Mouse (Mus musculus): ENCODE data around the gene Mtg1. TPM values are rescaled to one million over a fixed set of nuclear protein-coding genes. Genes with fewer than 3 reads are reported as not detected.

The Mtg1 gene
- total RNA-seq (2021), result 10 to 100 TPM; 24.9 to 30.2 TPM

DNA sequence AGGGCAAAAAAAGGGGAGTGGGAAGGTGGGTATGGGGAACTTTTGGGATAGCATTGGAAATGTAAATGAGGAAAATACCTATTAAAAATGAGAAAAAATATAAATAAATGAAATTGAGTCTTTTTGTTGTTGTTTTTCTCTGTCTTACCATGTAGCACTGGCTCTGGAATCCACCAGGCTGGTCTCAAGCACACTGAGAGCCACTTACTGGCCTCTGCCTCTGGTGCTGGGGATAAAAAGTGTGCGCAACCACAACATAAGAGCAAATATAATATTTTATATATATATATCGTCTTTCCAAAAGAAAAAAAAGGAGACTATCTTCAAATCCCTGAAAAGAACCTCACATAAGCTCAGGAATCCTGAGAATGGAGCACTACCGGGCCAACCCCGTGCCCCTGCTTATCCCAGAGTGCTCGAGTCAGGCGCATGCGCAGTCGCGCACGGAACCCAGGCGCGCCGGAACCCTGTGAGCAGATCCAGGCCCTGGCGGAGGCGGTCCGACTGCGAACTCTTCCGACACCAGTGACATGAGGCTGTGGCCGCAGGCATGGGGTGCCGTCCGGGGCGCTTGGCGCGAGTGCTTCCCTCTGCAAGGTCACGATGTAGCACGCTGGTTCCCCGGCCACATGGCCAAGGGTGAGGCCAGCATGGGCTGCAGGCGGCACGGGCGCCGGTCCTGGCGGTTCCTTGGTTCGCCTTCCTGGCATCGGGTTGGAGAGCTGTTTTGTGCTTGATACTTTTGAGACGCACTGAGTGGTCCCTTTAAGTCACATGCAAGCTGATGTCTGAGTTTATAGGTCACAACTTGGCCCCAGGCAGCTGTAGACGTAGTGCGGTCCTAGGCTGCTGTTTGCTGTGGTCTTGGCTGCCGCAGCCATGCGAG is at the start of gene Mtg1:
Gene Mtg1 (plus strand): TSS at position 430 of the 886 bp plus-strand sequence.
- peak; percentile 98 to 99 for DNase-seq (ENCODE audit: extremely low spot score in 1 of 2, low spot score in 1 of 2)

DNA sequence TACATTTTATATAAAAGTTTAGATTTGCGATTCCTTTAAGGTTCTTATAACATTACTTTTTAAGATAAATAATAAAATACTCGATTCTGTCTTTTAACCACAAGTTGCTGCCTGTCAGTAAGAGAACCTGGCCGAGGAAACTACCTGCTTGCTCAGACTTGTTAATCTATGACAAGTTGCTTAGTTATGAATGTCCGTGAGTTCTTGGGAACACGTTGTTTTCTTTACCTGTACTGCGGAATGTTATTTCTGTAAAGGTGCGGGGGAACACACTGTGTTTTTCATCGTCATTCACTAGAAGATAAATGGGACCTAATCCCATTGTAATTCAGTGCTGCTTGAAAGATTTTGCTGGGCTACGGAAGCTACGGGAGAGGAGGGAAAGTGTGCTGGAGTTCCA is 46.8 kb upstream of the Mtg1 start:
- DNase-seq (ENCODE audit: extremely low spot score in 1 of 2, low spot score in 1 of 2), result no peak

DNA sequence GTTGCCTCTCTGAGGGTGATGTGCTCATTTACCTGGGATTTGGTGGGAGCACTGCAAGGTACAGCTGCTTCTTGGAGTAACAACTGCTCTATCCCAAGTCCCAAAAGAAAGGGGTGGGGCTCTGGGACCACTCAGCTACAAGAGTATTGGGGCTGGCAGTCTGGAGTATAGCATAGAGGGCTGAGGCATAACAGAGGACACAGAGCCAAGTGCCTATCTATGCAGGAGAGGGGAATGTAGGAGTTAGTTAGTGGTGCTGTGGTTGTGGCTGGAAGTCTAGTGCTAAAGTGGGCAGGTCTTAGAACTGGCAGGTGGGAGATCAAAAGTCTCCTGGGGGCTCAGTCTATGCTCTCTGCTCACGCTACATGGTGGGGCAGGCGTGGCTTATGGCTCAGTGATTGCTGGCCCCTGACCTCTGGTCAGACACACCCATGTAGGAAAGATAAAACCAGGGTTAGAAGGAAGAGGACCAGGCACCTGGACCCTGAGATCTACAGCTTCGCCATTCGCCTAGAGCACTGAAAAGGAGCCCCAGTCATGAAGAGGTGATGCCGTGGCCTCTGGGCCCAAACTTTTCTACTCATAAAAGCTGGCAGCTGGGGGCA is 44.3 kb upstream of the Mtg1 start, which contains the start of gene Prap1:
Gene Prap1 (plus strand): TSS at position 472 of the 605 bp plus-strand sequence.
- DNase-seq (ENCODE audit: extremely low spot score in 1 of 2, low spot score in 1 of 2), result no peak

DNA sequence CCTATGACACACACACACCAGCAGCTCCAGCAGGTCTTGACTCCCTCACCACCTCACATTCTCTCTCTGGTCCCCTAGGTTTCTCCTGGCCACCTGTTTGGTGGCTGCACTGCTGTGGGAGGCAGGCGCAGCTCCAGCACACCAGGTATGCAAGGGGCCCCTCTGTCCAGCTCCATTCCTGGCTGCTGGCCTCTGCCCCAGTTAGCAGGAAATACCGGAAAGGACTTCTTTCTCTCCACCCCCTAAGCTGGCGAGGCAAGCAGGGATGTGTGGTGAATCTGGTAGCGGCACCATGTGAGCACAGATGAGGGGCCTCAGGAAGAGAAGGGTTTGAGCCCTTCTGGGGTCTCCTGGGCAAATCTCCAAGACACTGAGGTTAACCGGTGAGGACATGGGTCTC is 42.4 kb upstream of the Mtg1 start:
- no peak for DNase-seq (ENCODE audit: extremely low spot score in 1 of 2, low spot score in 1 of 2)

DNA sequence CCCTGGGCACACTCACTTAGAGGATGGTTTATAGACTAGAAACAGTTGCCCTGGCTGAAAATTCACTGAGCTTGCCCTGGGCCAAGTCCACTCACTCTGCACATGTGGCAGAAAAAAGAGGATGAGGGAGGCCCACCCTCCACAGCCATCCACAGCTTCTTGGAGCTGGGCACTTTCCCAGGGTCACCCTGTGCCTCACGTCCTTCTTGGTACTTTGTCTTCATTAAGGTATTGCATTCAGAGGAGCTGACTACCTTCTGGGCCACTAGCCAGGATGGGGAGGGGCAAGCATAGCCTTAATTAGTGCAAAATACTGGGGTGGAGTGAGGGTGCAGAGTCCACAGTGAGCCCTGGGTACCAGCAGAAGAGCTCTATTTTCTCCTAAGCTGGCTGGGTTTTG is 41.8 kb upstream of the Mtg1 start:
- no peak for DNase-seq (ENCODE audit: extremely low spot score in 1 of 2, low spot score in 1 of 2)

DNA sequence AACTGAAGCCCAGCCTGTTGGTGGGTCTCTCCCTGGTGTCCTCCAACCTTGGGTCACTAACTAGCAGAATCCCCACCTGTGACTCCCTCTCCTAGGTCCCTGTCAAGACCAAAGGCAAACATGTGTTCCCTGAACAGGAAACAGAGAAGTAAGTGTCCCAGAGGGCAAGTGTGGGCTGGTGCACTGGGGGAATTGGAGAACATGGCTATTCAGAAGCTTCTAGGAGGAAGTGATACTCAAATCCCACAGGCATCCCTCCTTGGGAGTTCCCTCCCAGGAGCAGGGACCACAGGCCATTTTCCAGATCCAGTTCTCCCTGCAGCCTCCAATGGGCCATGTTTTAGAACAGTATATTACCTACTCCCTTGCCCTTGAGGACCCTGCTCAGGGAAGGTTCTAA is 41.3 kb upstream of the Mtg1 start:
- DNase-seq (ENCODE audit: extremely low spot score in 1 of 2, low spot score in 1 of 2), result no peak

DNA sequence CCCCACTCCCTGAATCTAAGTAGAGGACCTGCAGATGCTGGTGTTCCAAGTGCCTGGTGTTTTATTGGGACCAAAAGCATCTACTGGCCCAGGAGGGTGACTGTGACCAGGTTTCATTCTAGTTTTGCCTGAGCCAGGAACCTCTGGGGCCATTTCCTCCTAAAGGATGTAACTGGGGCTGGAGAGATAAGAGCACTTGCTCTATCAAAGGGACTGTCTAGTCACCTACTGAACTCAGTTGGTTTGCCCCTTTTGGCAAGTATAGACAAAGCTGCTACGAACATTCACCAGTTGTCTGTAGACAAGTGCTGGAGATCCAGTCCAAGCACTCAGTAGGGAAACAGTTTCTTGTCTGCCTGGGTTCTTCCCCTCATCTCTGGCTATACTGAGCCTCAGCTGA is 38.9 kb upstream of the Mtg1 start:
- no peak for DNase-seq (ENCODE audit: extremely low spot score in 1 of 2, low spot score in 1 of 2)

DNA sequence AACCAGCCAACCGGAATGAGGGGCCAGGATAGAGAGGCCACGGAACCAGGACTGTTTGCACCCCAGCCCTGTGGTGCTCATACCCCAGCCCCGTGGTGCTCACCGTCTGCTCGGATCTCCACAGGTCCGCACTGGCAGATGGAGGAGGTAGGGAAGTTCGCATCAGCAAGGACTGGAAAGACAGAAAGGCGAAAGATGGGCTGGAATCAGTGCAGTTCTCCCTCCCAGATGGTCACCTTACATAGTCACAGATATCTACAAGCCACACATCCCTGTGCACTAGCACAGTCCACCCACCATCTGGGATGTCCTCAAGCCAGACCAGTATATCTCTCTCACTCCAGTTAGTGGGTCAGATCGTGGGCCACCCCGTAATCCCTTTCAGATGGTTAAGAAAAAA is 35.9 kb upstream of the Mtg1 start:
- DNase-seq (ENCODE audit: extremely low spot score in 1 of 2, low spot score in 1 of 2), result no peak

DNA sequence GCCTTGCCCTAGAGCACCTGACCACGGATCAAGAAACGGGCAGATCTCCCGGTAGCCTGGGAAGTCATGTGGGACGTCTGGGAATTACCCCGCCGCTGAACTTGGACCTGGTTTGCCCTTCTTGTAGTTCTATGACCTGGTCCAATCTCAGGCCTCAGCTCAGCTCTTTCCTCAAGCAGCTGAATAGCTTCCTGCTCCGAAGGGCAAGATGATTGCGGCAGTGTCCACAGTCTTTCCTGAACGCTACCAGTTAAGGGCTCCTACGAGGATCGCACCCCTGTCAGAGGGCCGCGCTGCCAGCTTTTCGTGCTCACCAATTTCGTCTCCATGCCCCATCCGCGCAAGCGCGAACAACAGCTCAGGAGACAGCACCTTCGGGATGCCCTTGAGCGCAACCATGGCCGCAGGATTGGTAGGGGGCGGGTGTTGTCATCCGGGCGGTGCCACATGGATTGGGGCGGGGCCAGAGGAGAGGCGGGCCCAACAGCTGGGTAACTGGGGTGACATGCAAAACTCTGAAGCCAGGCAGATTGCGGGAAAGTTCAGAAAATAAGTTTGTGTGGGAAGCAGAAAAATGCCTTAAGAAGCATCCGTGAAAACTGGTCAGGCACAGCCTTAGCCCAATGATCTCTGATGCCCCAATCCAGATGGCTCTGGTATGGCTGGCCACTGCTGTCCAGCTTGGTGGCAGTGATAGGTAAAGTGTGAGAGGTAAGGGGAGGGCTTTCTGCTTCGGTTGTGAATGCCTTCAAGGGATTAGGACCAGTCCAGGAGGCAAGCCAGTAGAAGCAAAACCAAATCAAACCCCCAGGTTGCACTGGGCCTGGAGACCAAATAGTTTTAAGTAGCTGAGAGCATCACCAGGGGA is 35.1 kb upstream of the Mtg1 start, which contains the start of gene Fuom:
Gene Fuom (minus strand): TSS at position 449 of the 868 bp plus-strand sequence.
- peak; percentile 71 to 72 for DNase-seq (ENCODE audit: extremely low spot score in 1 of 2, low spot score in 1 of 2)

DNA sequence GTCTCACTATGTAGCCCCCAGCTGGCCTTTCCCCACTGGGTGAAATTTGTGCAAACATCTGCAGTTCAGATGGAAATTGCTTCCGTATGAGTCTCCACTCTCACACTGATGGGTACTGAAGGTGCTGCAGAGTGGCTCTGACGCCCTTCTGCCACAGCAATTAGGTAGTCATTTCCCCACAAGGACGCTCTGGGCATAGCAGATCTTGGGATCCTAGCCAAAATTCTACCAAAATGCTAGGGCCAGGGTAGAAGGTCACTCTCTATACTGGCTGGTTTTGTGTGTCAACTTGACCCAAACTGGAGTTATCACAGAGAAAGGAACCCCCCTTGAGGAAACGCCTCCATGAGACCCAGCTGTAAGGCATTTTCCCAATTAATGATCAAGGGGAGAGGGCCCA is 33.4 kb upstream of the Mtg1 start:
- no peak for DNase-seq (ENCODE audit: extremely low spot score in 1 of 2, low spot score in 1 of 2)

DNA sequence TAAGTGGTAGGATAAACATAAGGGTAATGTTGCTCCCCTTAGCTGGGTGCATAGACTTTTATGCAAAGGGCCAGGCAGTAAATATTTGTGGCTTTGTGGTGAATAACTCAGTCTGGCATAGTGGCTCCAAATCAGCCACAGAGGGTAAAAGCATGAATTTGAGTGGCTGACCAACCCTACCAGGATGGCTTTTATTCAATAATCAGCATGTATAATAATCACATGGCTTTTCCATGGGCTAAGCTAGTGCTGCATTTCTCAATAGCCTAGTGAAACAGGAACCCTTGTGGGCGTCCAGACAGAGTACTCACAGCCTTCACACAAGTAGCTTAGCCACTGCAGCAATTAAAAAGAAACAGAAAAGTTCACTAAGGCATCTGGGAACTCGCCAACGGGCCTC is 25.4 kb upstream of the Mtg1 start:
- DNase-seq (ENCODE audit: extremely low spot score in 1 of 2, low spot score in 1 of 2), result no peak

DNA sequence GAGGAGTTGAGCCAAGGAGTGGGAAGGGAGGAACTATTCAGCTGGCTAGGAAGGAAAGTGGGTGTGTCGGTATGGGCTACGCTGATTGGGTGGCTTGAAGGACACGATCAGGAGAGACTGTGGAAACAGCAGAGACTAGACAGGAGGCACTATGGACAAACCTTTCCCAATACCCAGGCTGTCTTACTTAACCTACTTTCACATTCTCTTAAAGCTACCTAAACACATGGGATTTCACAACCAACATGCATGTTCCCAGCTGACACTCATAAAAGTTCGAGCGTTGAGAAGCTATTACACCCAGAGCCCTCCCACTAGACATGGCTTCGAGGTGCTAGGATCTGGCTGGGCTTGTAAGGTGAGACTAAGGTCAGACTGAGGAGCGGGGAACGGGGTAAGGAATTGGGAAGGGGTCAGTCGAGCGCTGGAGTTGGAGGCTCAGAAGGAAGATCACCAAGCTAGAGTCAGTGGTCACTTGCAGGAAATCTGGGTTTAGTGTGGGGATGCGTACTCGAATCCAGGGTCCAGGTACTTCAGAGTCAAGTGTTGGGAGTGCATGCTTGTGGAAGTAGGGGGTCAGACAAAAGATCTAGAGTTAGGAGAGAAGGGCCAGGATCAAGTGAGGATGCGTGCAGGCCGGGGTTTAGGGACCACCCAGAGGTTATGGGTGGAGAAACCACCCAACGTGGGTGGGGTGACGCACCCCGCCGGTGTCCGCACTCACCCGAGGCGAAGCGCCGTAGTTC is 21.6 kb upstream of the Mtg1 start, which contains the start of gene Paox:
Gene Paox (plus strand): TSS at position 217 of the 746 bp plus-strand sequence.
- DNase-seq (ENCODE audit: extremely low spot score in 1 of 2, low spot score in 1 of 2), result peak in 1 of 2 experiments; percentile 26

DNA sequence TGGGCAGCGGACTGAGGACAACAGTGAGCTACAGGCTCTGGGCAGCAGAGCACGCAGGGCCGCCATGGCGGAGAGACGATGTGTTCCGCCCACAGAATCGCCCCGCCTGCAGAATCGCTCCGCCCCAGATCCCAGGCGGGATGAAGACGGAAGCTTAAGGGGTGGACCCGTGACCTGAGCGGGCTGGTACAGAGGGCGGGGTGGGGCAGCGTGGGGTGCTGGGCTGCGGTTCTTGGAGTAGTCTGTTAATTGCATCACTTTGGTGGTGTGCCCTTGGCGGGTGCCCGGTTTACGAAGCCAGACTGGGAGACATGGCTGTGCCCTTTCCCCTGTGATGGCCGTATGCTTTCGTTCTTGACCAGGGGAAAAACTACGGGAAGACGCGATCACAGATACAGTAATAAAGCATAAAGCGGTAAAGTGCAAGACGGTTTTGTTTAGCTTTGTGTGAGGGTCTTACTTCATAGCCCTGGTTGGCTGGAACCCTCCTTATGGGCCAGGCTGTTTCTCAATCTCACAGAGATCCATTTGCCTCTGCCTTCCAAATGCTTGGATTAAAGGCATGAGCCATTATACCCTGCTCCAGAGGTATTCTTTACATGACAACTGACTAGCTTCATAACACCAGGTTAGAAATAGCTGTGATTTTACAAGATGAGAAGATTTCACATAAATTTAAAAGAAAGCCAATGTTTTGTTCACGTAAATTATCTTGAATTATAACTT is 20.9 kb upstream of the Mtg1 start, which contains the start of gene Echs1:
Gene Echs1 (minus strand): TSS at position 148 of the 726 bp plus-strand sequence.
- DNase-seq (ENCODE audit: extremely low spot score in 1 of 2, low spot score in 1 of 2), result peak; percentile 70 to 75

DNA sequence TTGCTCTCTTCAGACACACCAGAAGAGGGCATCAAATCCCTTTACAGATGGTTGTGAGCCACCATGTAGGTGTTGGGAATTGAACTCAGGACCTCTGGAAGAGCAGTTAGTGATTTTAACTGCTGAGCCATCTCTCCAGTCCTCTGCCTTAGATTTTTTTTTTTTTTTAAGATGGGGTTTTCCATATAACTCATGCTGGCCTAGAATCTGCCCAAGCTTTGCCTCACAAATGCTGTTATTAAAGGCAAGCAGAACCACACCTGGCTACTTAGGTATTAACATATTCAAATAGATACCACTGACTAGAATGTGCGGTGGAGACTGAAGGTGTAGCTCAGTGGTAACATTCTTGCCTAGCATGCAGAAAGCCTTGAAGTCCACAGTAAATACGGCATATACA is 16.9 kb upstream of the Mtg1 start:
- DNase-seq (ENCODE audit: extremely low spot score in 1 of 2, low spot score in 1 of 2), result no peak

DNA sequence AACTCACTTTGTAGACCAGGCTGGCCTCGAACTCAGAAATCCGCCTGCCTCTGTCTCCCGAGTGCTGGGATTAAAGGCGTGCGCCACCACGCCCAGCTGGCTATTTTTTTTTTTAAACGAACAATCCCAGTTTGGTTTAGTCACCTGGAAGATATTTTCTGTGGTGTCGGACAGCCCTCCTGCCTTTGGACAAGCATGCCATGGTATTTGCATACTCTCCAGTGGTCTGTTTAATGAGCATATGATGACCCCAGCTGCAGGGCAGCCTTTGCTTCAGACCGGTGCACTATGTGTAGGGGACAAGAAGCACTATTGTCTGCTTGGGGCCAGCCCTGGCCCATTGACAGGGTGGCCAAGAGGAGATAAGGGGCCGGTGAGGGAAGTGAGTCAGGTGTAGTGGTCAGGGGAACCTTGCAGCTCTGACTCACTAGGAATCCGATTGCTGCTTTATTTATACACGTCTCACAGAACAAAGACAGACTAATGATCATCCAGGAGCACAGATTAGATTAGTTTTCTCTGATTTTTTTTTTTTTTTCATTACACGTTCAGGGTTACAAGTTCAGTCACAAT is 15.9 kb upstream of the Mtg1 start:
- DNase-seq (ENCODE audit: extremely low spot score in 1 of 2, low spot score in 1 of 2), result no peak

DNA sequence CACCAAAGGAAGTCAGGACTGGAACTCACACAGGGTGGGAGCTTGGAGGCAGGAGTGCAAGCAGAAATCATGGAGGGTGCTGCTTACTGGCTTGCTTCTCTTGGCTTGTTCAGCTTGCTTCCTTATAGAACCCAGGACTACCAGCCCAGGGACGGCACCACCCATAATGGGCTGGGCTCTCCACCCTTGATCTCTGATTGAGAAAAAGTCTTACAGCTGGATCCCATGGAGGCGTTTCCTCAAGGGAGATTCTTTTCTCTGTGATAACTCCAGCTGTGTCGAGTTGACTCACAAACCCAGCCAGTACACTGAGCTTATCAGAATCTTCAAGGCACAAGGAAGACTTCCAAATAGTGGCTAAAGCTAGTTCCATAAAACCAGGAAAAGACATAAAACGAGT is 14.6 kb upstream of the Mtg1 start:
- DNase-seq (ENCODE audit: extremely low spot score in 1 of 2, low spot score in 1 of 2), result no peak

DNA sequence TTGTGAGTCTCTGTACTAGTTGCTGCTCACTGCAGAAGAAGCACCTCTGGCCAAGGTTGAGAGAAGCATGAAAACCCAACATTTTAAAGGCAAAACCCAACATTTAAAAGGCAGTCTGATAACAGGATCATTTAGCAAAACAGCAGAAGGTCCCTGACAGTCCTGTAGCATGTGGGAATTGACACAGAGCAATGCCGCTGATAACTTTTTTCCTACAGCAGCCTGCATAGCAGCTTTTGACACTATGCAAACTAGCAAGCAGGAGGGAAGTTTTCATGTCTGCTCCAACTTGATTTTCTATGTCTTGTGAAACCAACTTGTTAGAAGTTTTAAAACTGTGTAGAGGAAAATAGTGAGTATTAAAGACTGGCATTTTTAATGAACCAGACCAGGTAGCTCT is 13.0 kb upstream of the Mtg1 start:
- DNase-seq (ENCODE audit: extremely low spot score in 1 of 2, low spot score in 1 of 2), result no peak

DNA sequence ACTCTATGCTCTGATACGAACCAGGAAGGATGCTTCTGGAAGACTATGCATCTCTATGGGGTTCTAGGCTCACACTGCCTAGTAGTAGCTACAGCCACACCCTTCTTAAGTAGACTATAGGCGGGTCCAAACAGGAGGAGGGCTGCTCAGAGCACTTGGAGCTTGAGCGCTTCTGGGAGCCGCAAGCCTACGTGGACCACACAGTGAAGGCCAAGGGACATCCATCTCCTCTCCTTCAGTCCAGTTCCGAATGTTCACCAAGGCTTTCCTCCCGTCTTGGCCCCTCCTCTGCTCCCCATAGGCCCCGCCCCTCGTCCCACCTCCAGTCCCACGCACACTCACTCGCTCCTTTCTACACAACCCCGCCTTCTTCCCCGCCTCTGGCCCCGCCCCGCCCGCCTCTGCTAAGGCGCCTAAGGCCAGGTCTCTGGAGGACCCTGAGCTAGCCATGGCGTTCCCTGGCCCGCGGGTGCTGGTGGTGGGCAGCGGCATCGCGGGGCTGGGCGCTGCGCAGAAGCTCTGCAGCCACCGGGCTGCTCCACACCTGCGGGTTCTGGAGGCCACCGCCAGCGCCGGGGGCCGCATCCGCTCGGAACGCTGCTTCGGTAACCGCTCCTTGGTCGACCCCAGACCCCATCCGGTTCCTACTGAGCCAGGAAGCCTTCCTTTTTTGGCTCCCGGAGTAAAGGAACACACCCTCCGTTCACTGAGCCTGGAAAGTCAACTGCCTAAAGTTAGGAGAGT is 11.9 kb upstream of the Mtg1 start:
- peak; percentile 60 to 71 for DNase-seq (ENCODE audit: extremely low spot score in 1 of 2, low spot score in 1 of 2)

Measured in layer of hippocampus, postnatal 25 days (tissue).